Mouse (Mus musculus) E14TG2a.4 (cell line): ENCODE measurements around the gene March10.

ENCODE experiments used
- CTCF ChIP-seq: conservative IDR thresholded peaks from 2 replicates; pipeline ENCODE4 v1.5.1; 2014; ENCODE audit warnings: low read length
- NANOG ChIP-seq: IDR thresholded peaks from 2 replicates; pipeline ENCODE4 v1.6.1; 2014; ENCODE audit warnings: borderline replicate concordance, low read length, mixed read lengths

DNA sequence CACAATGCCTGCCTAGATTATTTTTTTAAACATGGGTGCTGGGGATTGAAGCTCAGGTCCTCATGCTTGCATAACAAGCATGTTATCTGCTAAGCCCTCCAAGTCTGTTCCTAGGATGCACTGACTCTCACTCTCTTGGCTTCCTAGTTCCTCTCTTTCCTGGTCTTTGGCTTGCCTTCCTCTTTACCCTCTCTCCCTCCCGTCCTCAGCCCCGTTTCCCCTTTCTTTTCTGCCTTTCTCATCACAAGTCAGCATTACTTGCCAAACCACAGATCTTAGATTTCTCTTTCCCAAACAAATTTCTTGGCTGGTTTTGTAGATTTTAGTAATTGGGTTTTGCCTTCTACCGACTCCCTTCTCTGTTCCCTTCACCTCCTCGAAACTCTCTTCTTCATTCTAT is 10.2 kb upstream of the March10 start:
- TF ChIP-seq CTCF (no peak), NANOG (no peak)
